Mouse (Mus musculus) brain, embryonic 14.5 days (tissue): ENCODE measurements around the gene Kif1a.

ENCODE experiments used
- CTCF ChIP-seq: fragments of 200-500 bp; IDR thresholded peaks from 2 replicates; pipeline ENCODE4 v1.5.1; 2012; ENCODE audit warnings: inconsistent platforms, mild to moderate bottlenecking, moderate library complexity, borderline replicate concordance; ENCODE audit not compliant: insufficient read depth, insufficient read length; ENCODE audit errors: extremely low read depth
- POLR2A ChIP-seq: fragments of 200-500 bp; IDR thresholded peaks from 2 replicates; pipeline ENCODE4 v1.6.1; 2012; ENCODE audit warnings: mild to moderate bottlenecking, inconsistent platforms, borderline replicate concordance; ENCODE audit not compliant: poor library complexity, insufficient read depth, insufficient read length, severe bottlenecking; ENCODE audit errors: extremely low read depth

DNA sequence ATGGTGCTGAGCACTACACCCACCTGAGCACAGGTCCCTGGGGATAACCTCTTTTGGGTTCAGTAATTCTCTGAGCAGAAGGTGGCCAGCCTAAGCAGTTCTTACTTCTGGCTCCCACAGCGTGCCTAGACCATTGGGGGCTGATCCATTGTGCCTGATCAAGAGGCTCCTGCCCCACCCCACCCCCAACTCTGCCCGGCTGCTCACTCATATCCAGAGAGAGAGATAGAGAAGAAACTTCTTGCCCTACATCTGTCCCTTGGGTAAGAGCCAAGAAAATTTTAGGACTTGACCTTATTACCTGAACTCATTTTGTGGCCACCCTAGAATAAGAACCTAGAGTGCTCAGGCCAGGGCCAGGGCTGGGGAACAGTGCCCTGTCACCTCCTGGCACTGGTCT lies 108.9 kb downstream of the Kif1a start:
- TF ChIP-seq CTCF = no peak
- TF ChIP-seq POLR2A = no peak
